ENCODE assay signal across 8 mouse cellular contexts in genomic region chr8:3517117-3517495, GRCm38 (mm10). TPM values are rescaled to one million over a fixed set of nuclear protein-coding genes. Genes with fewer than 3 reads are reported as not detected.
DNase-seq lines count a peak whose midpoint lies in the region; ATAC-seq and TF ChIP-seq lines count a peak whose summit lies in the region.

No protein-coding gene starts in this region.

- no peak for TF ChIP-seq CTCF in midbrain, postnatal 0 days (IDR thresholded peaks at IDR 0.05)

- 8% methylated on average over 16 of the region's 16 CpGs for WGBS in limb, embryonic 15.5 days
- 6% methylated on average over 14 of the region's 16 CpGs for WGBS in midbrain, postnatal 0 days

- H3K4me1 ChIP-seq in limb, embryonic 15.5 days: peaks cover 17% of the 10 kb centered on the region
- no peaks in the 10 kb centered on the region for H3K4me1 ChIP-seq in midbrain, postnatal 0 days (ENCODE audit: insufficient read depth, low read length)

- H3K9ac ChIP-seq in limb, embryonic 15.5 days: peak overlapping the region; percentile 37
- peak overlapping the region; percentile 70 for H3K9ac ChIP-seq in midbrain, postnatal 0 days (replicated peaks; ENCODE audit: low read length, poor library complexity, severe bottlenecking)

- peak; percentile 13; the same call in 1 of the 2 replicates for ATAC-seq in limb, embryonic 15.5 days (ENCODE audit: insufficient number of reproducible peaks, low FRiP score, low TSS enrichment, low read depth)
- ATAC-seq in midbrain, postnatal 0 days (ENCODE audit: low FRiP score): peak; percentile 42

- DNase-seq in embryo, embryonic 11 days: peak; percentile 22
- DNase-seq in embryo, embryonic 10 days (ENCODE audit: low spot score): no peak
- DNase-seq in brain, adult 2 months (ENCODE audit: low read depth, low spot score): peak; percentile 59
- peak; percentile 28 to 37 for DNase-seq in heart, postnatal 14 days
- DNase-seq in midbrain, postnatal 0 days (ENCODE audit: low spot score): peak; percentile 55
- DNase-seq in c-Kit-positive CD71-positive TER-119-positive erythroid progenitor cells, embryonic 14.5 days (ENCODE audit: low spot score): no peak
- DNase-seq in cerebellum, postnatal 25 days: no peak

- intact Hi-C loops in heart, postnatal 14 days (cut with DNase I): no loop called here

- H3K9me3 ChIP-seq in limb, embryonic 15.5 days: no peaks in the 10 kb centered on the region
- no peaks in the 10 kb centered on the region for H3K9me3 ChIP-seq in midbrain, postnatal 0 days (ENCODE audit: low read length)

- H3K27ac ChIP-seq in limb, embryonic 15.5 days: peak overlapping the region; percentile 72
- peak overlapping the region; percentile 86 for H3K27ac ChIP-seq in midbrain, postnatal 0 days (ENCODE audit: low read depth, low read length)

- peaks cover 30% of the 10 kb centered on the region for H3K36me3 ChIP-seq in limb, embryonic 15.5 days
- H3K36me3 ChIP-seq in midbrain, postnatal 0 days (ENCODE audit: insufficient read depth, low read length): peaks cover 24% of the 10 kb centered on the region

- H3K4me3 ChIP-seq in limb, embryonic 15.5 days: peak overlapping the region; percentile 74
- peak overlapping the region; percentile 67 for H3K4me3 ChIP-seq in midbrain, postnatal 0 days (ENCODE audit: low read depth, low read length)

- H3K4me2 ChIP-seq in limb, embryonic 15.5 days: peak overlapping the region; percentile 98
- peak overlapping the region; percentile 94 for H3K4me2 ChIP-seq in midbrain, postnatal 0 days (ENCODE audit: low read depth, low read length, poor library complexity, severe bottlenecking)

- H3K27me3 ChIP-seq in limb, embryonic 15.5 days: no peaks in the 10 kb centered on the region
- no peaks in the 10 kb centered on the region for H3K27me3 ChIP-seq in midbrain, postnatal 0 days (ENCODE audit: insufficient read depth, low read length)

RNA-seq across cellular contexts. Expression of gene Pnpla6, which starts 1.9 kb away (rescaled TPM):
- total RNA-seq in heart, postnatal 14 days (2021): 10 to 100 TPM; 12.3 to 14.0 TPM
- polyA plus RNA-seq in limb, embryonic 15.5 days (2015; fragmentation: Nextera tagmentation; extraction: Ambion mirVana): 21.8 and 23.5 TPM in 2 replicates
- total RNA-seq in midbrain, postnatal 0 days (2014; rRNA removed): 57.0 and 57.5 TPM in 2 replicates
- polyA plus RNA-seq in midbrain, postnatal 0 days (2015; fragmentation: Nextera tagmentation; extraction: Ambion mirVana): 35.5 and 36.8 TPM in 2 replicates

RNA-seq across cellular contexts. Expression of gene Mcoln1, which starts 16.8 kb away (rescaled TPM):
- 10 to 100 TPM; 23.8 to 26.4 TPM for total RNA-seq in heart, postnatal 14 days (2021)
- 50.8 and 53.3 TPM in 2 replicates for polyA plus RNA-seq in limb, embryonic 15.5 days (2015; fragmentation: Nextera tagmentation; extraction: Ambion mirVana)
- 93.8 and 116 TPM in 2 replicates for total RNA-seq in midbrain, postnatal 0 days (2014; rRNA removed)
- 108 and 117 TPM in 2 replicates for polyA plus RNA-seq in midbrain, postnatal 0 days (2015; fragmentation: Nextera tagmentation; extraction: Ambion mirVana)

RNA-seq across cellular contexts. Expression of gene Zfp358, which starts 24.2 kb away (rescaled TPM):
- total RNA-seq in heart, postnatal 14 days (2021): 10 to 100 TPM; 25.1 to 26.3 TPM
- polyA plus RNA-seq in limb, embryonic 15.5 days (2015; fragmentation: Nextera tagmentation; extraction: Ambion mirVana): 43.7 and 45.9 TPM in 2 replicates
- total RNA-seq in midbrain, postnatal 0 days (2014; rRNA removed): 85.5 and 106 TPM in 2 replicates
- polyA plus RNA-seq in midbrain, postnatal 0 days (2015; fragmentation: Nextera tagmentation; extraction: Ambion mirVana): 57.1 and 58.3 TPM in 2 replicates

RNA-seq across cellular contexts. Expression of gene Tex45, which starts 46.4 kb away (rescaled TPM):
- not detected for total RNA-seq in heart, postnatal 14 days (2021)
- not detected in 2 replicates for polyA plus RNA-seq in limb, embryonic 15.5 days (2015; fragmentation: Nextera tagmentation; extraction: Ambion mirVana)
- total RNA-seq in midbrain, postnatal 0 days (2014; rRNA removed): 0.47 and 0.55 TPM in 2 replicates
- 0.64 and 0.68 TPM in 2 replicates for polyA plus RNA-seq in midbrain, postnatal 0 days (2015; fragmentation: Nextera tagmentation; extraction: Ambion mirVana)

RNA-seq across cellular contexts. Expression of gene Pex11g, which starts 49.6 kb away (rescaled TPM):
- 1 to 10 TPM; 3.0 to 3.5 TPM for total RNA-seq in heart, postnatal 14 days (2021)
- polyA plus RNA-seq in limb, embryonic 15.5 days (2015; fragmentation: Nextera tagmentation; extraction: Ambion mirVana): 5.6 and 6.2 TPM in 2 replicates
- 1.8 and 2.2 TPM in 2 replicates for total RNA-seq in midbrain, postnatal 0 days (2014; rRNA removed)
- polyA plus RNA-seq in midbrain, postnatal 0 days (2015; fragmentation: Nextera tagmentation; extraction: Ambion mirVana): 3.1 and 3.6 TPM in 2 replicates

Comparison
In these comparisons a context has a peak if more than half of its experiments do, and no peak if none do; other contexts are left out.
1. DNase-seq: peak in embryo, embryonic 11 days (single experiment), brain, adult 2 months (single experiment), heart, postnatal 14 days (2 of 2) and midbrain, postnatal 0 days (single experiment); none in embryo, embryonic 10 days (single experiment), c-Kit-positive CD71-positive TER-119-positive erythroid progenitor cells, embryonic 14.5 days (single experiment) and cerebellum, postnatal 25 days (0 of 2).